Mouse (Mus musculus) ES-E14 (cell line): ENCODE results near the gene Ddx39b. TPM values are rescaled to one million over a fixed set of nuclear protein-coding genes. Genes with fewer than 3 reads are reported as not detected.

Experiments
- DNase-seq: peaks from one replicate; pipeline ENCODE4 v3.0.0-alpha.2; 2013; ENCODE audit warnings: low read depth, low spot score
- H3K27ac ChIP-seq: 2 replicates; pipeline ENCODE4 v1.5.1; 2012; ENCODE audit warnings: low read depth, mild to moderate bottlenecking, low read length, moderate library complexity, mixed read lengths; ENCODE audit not compliant: poor library complexity, insufficient read depth, severe bottlenecking
- H3K36me3 ChIP-seq: 2 replicates; pipeline ENCODE4 v1.6.1; 2012; ENCODE audit warnings: mild to moderate bottlenecking, low read length, moderate library complexity, mixed read lengths; ENCODE audit not compliant: control insufficient read depth, poor library complexity, insufficient read depth, severe bottlenecking
- H3K4me1 ChIP-seq, 2 experiments: fragments of 150-350 bp in 1 of 2; sonication (generic) in 1 of 2; 2 replicates each; pipeline ENCODE4 v1.6.1; 2012; ENCODE audit warnings: low read length in 2 of 2, mild to moderate bottlenecking in 1 of 2, mixed read lengths in 1 of 2; ENCODE audit not compliant: control insufficient read depth in 2 of 2, insufficient read depth in 2 of 2, poor library complexity in 1 of 2
- H3K4me3 ChIP-seq, 2 experiments: fragments of 150-350 bp in 1 of 2; sonication (generic) in 1 of 2; 2 replicates each; pipeline ENCODE4 v1.5.1; 2012; ENCODE audit warnings: low read length in 2 of 2, low read depth in 1 of 2, mild to moderate bottlenecking in 1 of 2, mixed read lengths in 1 of 2; ENCODE audit not compliant: insufficient read depth in 1 of 2, poor library complexity in 1 of 2, severe bottlenecking in 1 of 2
- H3K9ac ChIP-seq: 2 replicates; pipeline ENCODE4 v1.6.1; 2012; ENCODE audit warnings: low read depth, mild to moderate bottlenecking, low read length, mixed read lengths; ENCODE audit not compliant: poor library complexity, insufficient read depth, severe bottlenecking
- H3K9me3 ChIP-seq: fragments of 150-350 bp; sonication (generic); 2 replicates; pipeline ENCODE4 v1.6.1; 2012; ENCODE audit warnings: low read depth, mild to moderate bottlenecking, low read length; ENCODE audit not compliant: control insufficient read depth, insufficient read depth
- CHD2 ChIP-seq: IDR thresholded peaks from 2 replicates; pipeline ENCODE4 v1.6.1; 2014; ENCODE audit warnings: mild to moderate bottlenecking, low read depth, low read length, inconsistent platforms
- HCFC1 ChIP-seq: IDR thresholded peaks from 2 replicates; pipeline ENCODE4 v1.6.1; 2012; ENCODE audit warnings: low read length, inconsistent platforms, borderline replicate concordance; ENCODE audit not compliant: insufficient read depth
- MAFK ChIP-seq: IDR thresholded peaks from 2 replicates; pipeline ENCODE4 v1.6.1; 2014; ENCODE audit warnings: mild to moderate bottlenecking, low read depth, low read length, inconsistent platforms; ENCODE audit not compliant: insufficient read depth
- ZC3H11A ChIP-seq: IDR thresholded peaks from 2 replicates; pipeline ENCODE4 v1.6.1; 2012; ENCODE audit warnings: low read depth, mild to moderate bottlenecking, inconsistent platforms, low read length, borderline replicate concordance
- ZNF384 ChIP-seq: IDR thresholded peaks from 2 replicates; pipeline ENCODE4 v1.6.1; 2012; ENCODE audit warnings: low read depth, low read length, inconsistent platforms
- in situ Hi-C, 2 experiments: fragments of 600-800 bp; cut with MboI; formaldehyde crosslinking; loops; one replicate each; pipeline ENCODE4 v1.15.1; 2025; ENCODE audit warnings: low sequenced_read_pairs in 2 of 2, inconsistent platforms in 1 of 2; ENCODE audit not compliant: unreplicated experiment in 2 of 2
- total RNA-seq: library from RNA; depleted of rRNA; stranded (reverse); fragments of 300-350 nt; gene quantifications from 2 replicates; pipeline ENCODE4 v1.2.3, GENCODE M21; 2012

Gene Ddx39b
- total RNA-seq, 1 experiment: 316 TPM

GRCm38 (mm10) chr17:35237504-35237903, 4.0 kb upstream of the Ddx39b start:
- DNase-seq: no peak
- no peak overlapping the region for H3K9ac ChIP-seq
- H3K36me3 ChIP-seq: peaks cover 1% of the 10 kb centered on the region; the same call in 1 of the 2 replicates
- no peak overlapping the region for H3K27ac ChIP-seq
- TF ChIP-seq ZC3H11A: no peak
- in situ Hi-C loops: no loop called here
- H3K9me3 ChIP-seq: no peaks in the 10 kb centered on the region
- H3K4me3 ChIP-seq: no peak overlapping the region
- H3K4me1 ChIP-seq: no peaks in the 10 kb centered on the region; a peak in 1 of 4 replicates

- no peaks in the 10 kb centered on the region for H3K9me3 ChIP-seq
- H3K27ac ChIP-seq: no peak overlapping the region
- no peak overlapping the region for H3K4me3 ChIP-seq
- H3K4me1 ChIP-seq: peaks cover 10 to 11% of the 10 kb centered on the region in 2 experiments; a peak in 2 of 4 replicates
- peaks cover 23% of the 10 kb centered on the region for H3K36me3 ChIP-seq
- TF ChIP-seq HCFC1 (no peak), CHD2 (no peak), ZC3H11A (no peak), MAFK (no peak), ZNF384 (no peak)
- no peak for DNase-seq
- in situ Hi-C loops: no loop called here
- no peak overlapping the region for H3K9ac ChIP-seq
Measured at GRCm38 (mm10) chr17:35239700-35240099, 1.8 kb upstream of the Ddx39b start.

- in situ Hi-C loops: no loop called here
- H3K4me3 ChIP-seq: peak overlapping the region; percentile 95 to 96
Measured at GRCm38 (mm10) chr17:35240384-35241304, 902 bp upstream of the Ddx39b start.

GRCm38 (mm10) chr17:35242015-35242941, 732 bp downstream of the Ddx39b start:
- Histone ChIP-seq H3K27ac (peak overlapping the region; percentile 80), H3K4me3 (peak overlapping the region; percentile 95 to 96), H3K36me3 (peaks cover 47% of the 10 kb centered on the region), H3K4me1 (peaks cover 10 to 20% of the 10 kb centered on the region in 2 experiments; a peak in 2 of 4 replicates), H3K9me3 (no peaks in the 10 kb centered on the region), H3K9ac (peak overlapping the region; percentile 100)
- no peak for DNase-seq
- TF ChIP-seq MAFK: no peak
- no peak for TF ChIP-seq CHD2
- TF ChIP-seq ZC3H11A: no peak
- TF ChIP-seq ZNF384: no peak
- no peak for TF ChIP-seq HCFC1
- in situ Hi-C loops: no loop called here

More at GRCm38 (mm10) chr17:35240384-35241304, 902 bp upstream of the Ddx39b start:
- Histone ChIP-seq H3K9ac (peak overlapping the region; percentile 70), H3K9me3 (no peaks in the 10 kb centered on the region), H3K27ac (no peak overlapping the region; the same call in 1 of the 2 replicates), H3K4me1 (peaks cover 10 to 12% of the 10 kb centered on the region in 2 experiments; a peak in 2 of 4 replicates), H3K36me3 (peaks cover 32% of the 10 kb centered on the region)
- no peak for DNase-seq
- TF ChIP-seq CHD2 (0 out of 2 replicates have a peak, but pooled peaks have one; percentile 41), MAFK (no peak), ZC3H11A (no peak)
